Mouse (Mus musculus): ENCODE results near the gene Mark3.

DNA sequence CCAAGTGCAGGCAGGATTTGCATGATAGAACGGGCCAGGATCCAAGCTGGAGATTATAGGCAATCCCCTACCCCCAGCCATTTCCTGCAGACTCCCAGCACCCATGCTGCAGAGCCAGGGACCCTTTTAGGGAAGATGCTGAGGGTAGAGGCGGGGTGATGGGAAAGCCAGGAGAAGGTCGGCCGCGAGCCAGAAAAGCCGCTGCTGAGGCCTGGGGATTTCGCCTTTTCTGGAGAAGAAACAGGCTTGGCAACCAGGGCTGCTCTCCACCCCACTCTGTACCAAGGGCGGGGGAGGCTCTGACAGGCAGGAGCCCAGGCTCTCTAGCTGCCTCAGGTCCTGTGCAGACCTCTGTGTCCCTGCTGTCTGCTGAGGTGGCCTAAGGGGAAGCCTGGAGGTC lies 107.0 kb downstream of the Mark3 start:
- TF ChIP-seq CTCF (IDR thresholded peaks at IDR 0.05 in 2 of 3, conservative IDR thresholded peaks at IDR 0.05 in 1 of 3; ENCODE audit: control insufficient read depth in 1 of 3, insufficient read depth in 1 of 3, low read depth in 2 of 3, low read length in 3 of 3, poor library complexity in 1 of 3, severe bottlenecking in 1 of 3) (no peak), HCFC1 (IDR thresholded peaks at IDR 0.05; ENCODE audit: low read depth, low read length) (no peak), JUND (IDR thresholded peaks at IDR 0.05; ENCODE audit: low read depth, low read length) (no peak), POLR2AphosphoS2 (IDR thresholded peaks at IDR 0.05; ENCODE audit: low read length) (no peak), TBP (IDR thresholded peaks at IDR 0.05; ENCODE audit: low read depth, low read length) (no peak), SMC3 (IDR thresholded peaks at IDR 0.05; ENCODE audit: low read depth, low read length) (no peak), E2F4 (IDR thresholded peaks at IDR 0.05; ENCODE audit: borderline replicate concordance, low read depth, low read length) (no peak), POLR2A (IDR thresholded peaks at IDR 0.05; ENCODE audit: control insufficient read depth in 1 of 2, insufficient read depth in 1 of 2, low read depth in 1 of 2, low read length in 2 of 2, poor library complexity in 1 of 2) (no peak)
